Mouse (Mus musculus) MEL (cell line): ENCODE data around the gene Rps6ka1.

Experiments
- CHD1 ChIP-seq: IDR thresholded peaks from 2 replicates; pipeline ENCODE4 v1.6.1; 2012; ENCODE audit warnings: low read depth, mild to moderate bottlenecking, inconsistent platforms, low read length, improper control_type of control experiment
- CTCF ChIP-seq, 3 experiments: IDR thresholded peaks in 2 of 3; conservative IDR thresholded peaks in 1 of 3; 2 replicates each; pipeline ENCODE4 v1.5.1; 2011 to 2012; ENCODE audit warnings: low read length in 3 of 3, low read depth in 2 of 3, mild to moderate bottlenecking in 2 of 3, improper control_type of control experiment in 1 of 3, inconsistent platforms in 1 of 3, mixed read lengths in 1 of 3, moderate library complexity in 1 of 3; ENCODE audit not compliant: control insufficient read depth in 1 of 3, insufficient read depth in 1 of 3, poor library complexity in 1 of 3, severe bottlenecking in 1 of 3
- E2F4 ChIP-seq: IDR thresholded peaks from 2 replicates; pipeline ENCODE4 v1.6.1; 2011; ENCODE audit warnings: low read depth, low read length, improper control_type of control experiment, borderline replicate concordance
- ELF1 ChIP-seq: IDR thresholded peaks from 2 replicates; pipeline ENCODE4 v1.6.1; 2014; ENCODE audit warnings: low read depth, mild to moderate bottlenecking, inconsistent platforms, low read length, improper control_type of control experiment, moderate library complexity
- EP300 ChIP-seq, 2 experiments: IDR thresholded peaks; 2 replicates each; pipeline ENCODE4 v1.6.1; 2011; ENCODE audit warnings: improper control_type of control experiment in 2 of 2, low read length in 2 of 2, low read depth in 1 of 2, mild to moderate bottlenecking in 1 of 2
- GATA1 ChIP-seq: IDR thresholded peaks from 2 replicates; pipeline ENCODE4 v1.6.1; 2011; ENCODE audit warnings: low read depth, low read length, improper control_type of control experiment
- HCFC1 ChIP-seq: IDR thresholded peaks from 2 replicates; pipeline ENCODE4 v1.6.1; 2012; ENCODE audit warnings: low read depth, mild to moderate bottlenecking, inconsistent platforms, low read length, improper control_type of control experiment, moderate library complexity
- MAX ChIP-seq: IDR thresholded peaks from 2 replicates; pipeline ENCODE4 v1.6.1; 2011; ENCODE audit warnings: low read length, improper control_type of control experiment
- SMC3 ChIP-seq: IDR thresholded peaks from 2 replicates; pipeline ENCODE4 v1.6.1; 2011; ENCODE audit warnings: low read depth, low read length, improper control_type of control experiment
- USF1 ChIP-seq: IDR thresholded peaks from 2 replicates; pipeline ENCODE4 v1.6.1; 2014; ENCODE audit warnings: low read depth, mild to moderate bottlenecking, inconsistent platforms, low read length, improper control_type of control experiment, moderate library complexity
- ZC3H11A ChIP-seq: IDR thresholded peaks from 2 replicates; pipeline ENCODE4 v1.6.1; 2012; ENCODE audit warnings: low read depth, mild to moderate bottlenecking, inconsistent platforms, low read length, improper control_type of control experiment

GRCm38 (mm10) chr4:133813992-133814803 is 73.4 kb downstream of the Rps6ka1 start:
- TF ChIP-seq CTCF (IDR thresholded peaks at IDR 0.05 in 2 of 3, conservative IDR thresholded peaks at IDR 0.05 in 1 of 3; ENCODE audit: control insufficient read depth in 1 of 3, insufficient read depth in 1 of 3, low read depth in 2 of 3, low read length in 3 of 3, poor library complexity in 1 of 3, severe bottlenecking in 1 of 3) (peak in 2 of 3 experiments; percentile 60 to 77; a peak in 4 of 6 replicates), CHD1 (no peak; the same call in 1 of the 2 replicates), GATA1 (no peak), MAX (peak; percentile 21; the same call in 1 of the 2 replicates), EP300 (IDR thresholded peaks at IDR 0.05; ENCODE audit: low read depth in 1 of 2, low read length in 2 of 2) (no peak; a peak in 2 of 4 replicates), ZC3H11A (peak; percentile 24; the same call in 1 of the 2 replicates), USF1 (no peak), HCFC1 (peak; percentile 42), ELF1 (peak; percentile 60; the same call in 1 of the 2 replicates), E2F4 (no peak), SMC3 (peak; percentile 42)
